Mouse (Mus musculus) hindbrain, embryonic 13.5 days (tissue): ENCODE measurements around the gene Taf5. TPM values are rescaled to one million over a fixed set of nuclear protein-coding genes. Genes with fewer than 3 reads are reported as not detected.

Experiments
- polyA plus RNA-seq: library from polyadenylated mRNA; unstranded; fragments of >200 nt; fragmentation: Nextera tagmentation; extraction: Ambion mirVana; gene quantifications from 2 replicates; pipeline ENCODE4 v1.2.1, GENCODE M21; 2015

Gene Taf5
- polyA plus RNA-seq, 1 experiment from 2014 or later: 6.0 TPM

Other genes starting within 250 kb of the Taf5 start
- 684 and 706 TPM in 2 replicates for gene Ina, start 53.0 kb upstream of the Taf5 start, polyA plus RNA-seq
- 93.2 and 98.1 TPM in 2 replicates for gene Nt5c2, start 52.6 kb upstream of the Taf5 start, polyA plus RNA-seq
- 31.1 and 31.2 TPM in 2 replicates for gene Pcgf6, start 16.8 kb upstream of the Taf5 start, polyA plus RNA-seq
- 1,588 and 1,676 TPM in 2 replicates for gene Usmg5, start 22.9 kb downstream of the Taf5 start, polyA plus RNA-seq
- gene Pdcd11, start 23.0 kb downstream of the Taf5 start, polyA plus RNA-seq: 6.7 and 7.3 TPM in 2 replicates
- gene Calhm2, start 70.5 kb downstream of the Taf5 start, polyA plus RNA-seq: 1.3 and 1.6 TPM in 2 replicates
- gene Calhm1, start 76.5 kb downstream of the Taf5 start, polyA plus RNA-seq: not detected in 2 replicates
- gene Calhm3, start 90.0 kb downstream of the Taf5 start, polyA plus RNA-seq: not detected in 2 replicates
- 6.8 and 7.2 TPM in 2 replicates for gene Neurl1a, start 111.1 kb downstream of the Taf5 start, polyA plus RNA-seq